In genomic region chr13:53462649-53462970, GRCm38 (mm10) we compare ENCODE assay signal across 9 mouse cellular contexts. TPM values are rescaled to one million over a fixed set of nuclear protein-coding genes. Genes with fewer than 3 reads are reported as not detected.
DNase-seq lines count a peak whose midpoint lies in the region; ATAC-seq lines count a peak whose summit lies in the region.
"Had no signal": no experiment of that assay in that cellular context is flagged by ENCODE, and none has a peak within 500 bp of the region (broad histone marks: within the 10 kb centered on the region; RNA-seq: fewer than 3 reads in every experiment).

No protein-coding gene starts in this region.

- under 1% methylated on average over 15 of the region's 15 CpGs for WGBS in kidney, embryonic 16.5 days
- WGBS in embryonic facial prominence, embryonic 15.5 days: 2% methylated on average over 15 of the region's 15 CpGs
- 2% methylated on average over 15 of the region's 15 CpGs for whole genome bisulfite sequencing in intestine, embryonic 16.5 days
- 2% methylated on average over 15 of the region's 15 CpGs for WGBS in neural tube, embryonic 13.5 days

- H3K36me3 ChIP-seq in kidney, embryonic 16.5 days (ENCODE audit: insufficient read depth, low read length): no peaks in the 10 kb centered on the region
- no peaks in the 10 kb centered on the region for H3K36me3 ChIP-seq in embryonic facial prominence, embryonic 15.5 days
- no peaks in the 10 kb centered on the region for H3K36me3 ChIP-seq in intestine, embryonic 16.5 days (ENCODE audit: control insufficient read depth, insufficient read depth, low read length)
- H3K36me3 ChIP-seq in neural tube, embryonic 13.5 days: no peaks in the 10 kb centered on the region

- H3K9ac ChIP-seq in kidney, embryonic 16.5 days (replicated peaks; ENCODE audit: low read length): no peak overlapping the region
- peak overlapping the region; percentile 33 for H3K9ac ChIP-seq in embryonic facial prominence, embryonic 15.5 days
- no peak overlapping the region for H3K9ac ChIP-seq in intestine, embryonic 16.5 days (ENCODE audit: low read depth, low read length)
- H3K9ac ChIP-seq in neural tube, embryonic 13.5 days: peak overlapping the region; percentile 58

- H3K4me3 ChIP-seq in kidney, embryonic 16.5 days (ENCODE audit: low read length): peak overlapping the region; percentile 29
- peak overlapping the region; percentile 46 for H3K4me3 ChIP-seq in embryonic facial prominence, embryonic 15.5 days (replicated peaks)
- H3K4me3 ChIP-seq in intestine, embryonic 16.5 days (ENCODE audit: low read length): peak overlapping the region; percentile 32
- peak overlapping the region; percentile 33 for H3K4me3 ChIP-seq in neural tube, embryonic 13.5 days

- H3K4me1 ChIP-seq in kidney, embryonic 16.5 days (ENCODE audit: insufficient read depth, low read length): peaks cover 11% of the 10 kb centered on the region
- peaks cover 33% of the 10 kb centered on the region for H3K4me1 ChIP-seq in embryonic facial prominence, embryonic 15.5 days
- peaks cover 7% of the 10 kb centered on the region for H3K4me1 ChIP-seq in intestine, embryonic 16.5 days (ENCODE audit: control insufficient read depth, insufficient read depth, low read length)
- peaks cover 49% of the 10 kb centered on the region for H3K4me1 ChIP-seq in neural tube, embryonic 13.5 days (replicated peaks)

- peak overlapping the region; percentile 47 for H3K4me2 ChIP-seq in kidney, embryonic 16.5 days (replicated peaks; ENCODE audit: low read depth, low read length)
- peak overlapping the region; percentile 86 for H3K4me2 ChIP-seq in embryonic facial prominence, embryonic 15.5 days (replicated peaks)
- H3K4me2 ChIP-seq in intestine, embryonic 16.5 days (ENCODE audit: low read depth, low read length): peak overlapping the region; percentile 61
- H3K4me2 ChIP-seq in neural tube, embryonic 13.5 days: peak overlapping the region; percentile 69

- 0 out of 2 replicates have a peak, but pooled peaks have one; percentile 69 for ATAC-seq in kidney, embryonic 16.5 days (ENCODE audit: low FRiP score, low TSS enrichment)
- ATAC-seq in embryonic facial prominence, embryonic 15.5 days (ENCODE audit: insufficient number of reproducible peaks, low FRiP score, low TSS enrichment, low read depth): no peak
- ATAC-seq in intestine, embryonic 16.5 days: no peak; the same call in 1 of the 2 replicates
- ATAC-seq in neural tube, embryonic 13.5 days (ENCODE audit: low read depth): peak; percentile 68; the same call in 1 of the 2 replicates

- DNase-seq in kidney, postnatal 36 days: no peak
- no peak for DNase-seq in retina, embryonic 14.5 days (ENCODE audit: low spot score)
- no peak for DNase-seq in thymus, postnatal 36 days
- DNase-seq in cerebellum, adult 8-10 months: no peak
- DNase-seq: thymus, adult 2 months had no signal

- no peak overlapping the region for H3K27ac ChIP-seq in kidney, embryonic 16.5 days (ENCODE audit: low read length)
- H3K27ac ChIP-seq in embryonic facial prominence, embryonic 15.5 days (replicated peaks): 0 out of 2 replicates have a peak overlapping the region, but pooled peaks have one; percentile 55
- no peak overlapping the region for H3K27ac ChIP-seq in intestine, embryonic 16.5 days (ENCODE audit: low read length)
- H3K27ac ChIP-seq in neural tube, embryonic 13.5 days (replicated peaks): no peak overlapping the region

- H3K9me3 ChIP-seq in kidney, embryonic 16.5 days (ENCODE audit: low read length): no peaks in the 10 kb centered on the region
- no peaks in the 10 kb centered on the region for H3K9me3 ChIP-seq in embryonic facial prominence, embryonic 15.5 days (replicated peaks)
- H3K9me3 ChIP-seq in intestine, embryonic 16.5 days (ENCODE audit: control insufficient read depth, low read length): no peaks in the 10 kb centered on the region
- no peaks in the 10 kb centered on the region for H3K9me3 ChIP-seq in neural tube, embryonic 13.5 days

- peaks cover 96% of the 10 kb centered on the region for H3K27me3 ChIP-seq in kidney, embryonic 16.5 days (ENCODE audit: insufficient read depth, low read length)
- peaks cover 63% of the 10 kb centered on the region for H3K27me3 ChIP-seq in embryonic facial prominence, embryonic 15.5 days
- peaks cover 56% of the 10 kb centered on the region for H3K27me3 ChIP-seq in intestine, embryonic 16.5 days (replicated peaks; ENCODE audit: control insufficient read depth, insufficient read depth, low read length)
- peaks cover 83% of the 10 kb centered on the region for H3K27me3 ChIP-seq in neural tube, embryonic 13.5 days

RNA-seq across cellular contexts. Expression of gene Msx2, which starts 10.3 kb away (rescaled TPM):
- polyA plus RNA-seq in kidney, embryonic 16.5 days (2015; fragmentation: Nextera tagmentation; extraction: Ambion mirVana): 1.6 and 1.9 TPM in 2 replicates
- 19.3 and 22.9 TPM in 2 replicates for polyA plus RNA-seq in embryonic facial prominence, embryonic 15.5 days (2015; fragmentation: Nextera tagmentation; extraction: Ambion mirVana)
- polyA plus RNA-seq in intestine, embryonic 16.5 days (2015; fragmentation: Nextera tagmentation; extraction: Ambion mirVana): 0.16 and 0.18 TPM in 2 replicates
- polyA plus RNA-seq in neural tube, embryonic 13.5 days (2015; fragmentation: Nextera tagmentation; extraction: Ambion mirVana): 1.7 and 3.2 TPM in 2 replicates

Comparison
In these comparisons a context has a peak if more than half of its experiments do, and no peak if none do; other contexts are left out.
1. ATAC-seq: peak in kidney, embryonic 16.5 days (single experiment) and neural tube, embryonic 13.5 days (single experiment); none in embryonic facial prominence, embryonic 15.5 days (single experiment) and intestine, embryonic 16.5 days (single experiment).
2. H3K9ac ChIP-seq: peak in embryonic facial prominence, embryonic 15.5 days (single experiment) and neural tube, embryonic 13.5 days (single experiment); none in kidney, embryonic 16.5 days (single experiment) and intestine, embryonic 16.5 days (single experiment).
3. Peak in every context shown above with its lines, with median percentiles within 50 percentile points of each other: H3K4me2 ChIP-seq and H3K4me3 ChIP-seq.